18 mouse cellular contexts compared by ENCODE assay signal in the genomic region with DNA sequence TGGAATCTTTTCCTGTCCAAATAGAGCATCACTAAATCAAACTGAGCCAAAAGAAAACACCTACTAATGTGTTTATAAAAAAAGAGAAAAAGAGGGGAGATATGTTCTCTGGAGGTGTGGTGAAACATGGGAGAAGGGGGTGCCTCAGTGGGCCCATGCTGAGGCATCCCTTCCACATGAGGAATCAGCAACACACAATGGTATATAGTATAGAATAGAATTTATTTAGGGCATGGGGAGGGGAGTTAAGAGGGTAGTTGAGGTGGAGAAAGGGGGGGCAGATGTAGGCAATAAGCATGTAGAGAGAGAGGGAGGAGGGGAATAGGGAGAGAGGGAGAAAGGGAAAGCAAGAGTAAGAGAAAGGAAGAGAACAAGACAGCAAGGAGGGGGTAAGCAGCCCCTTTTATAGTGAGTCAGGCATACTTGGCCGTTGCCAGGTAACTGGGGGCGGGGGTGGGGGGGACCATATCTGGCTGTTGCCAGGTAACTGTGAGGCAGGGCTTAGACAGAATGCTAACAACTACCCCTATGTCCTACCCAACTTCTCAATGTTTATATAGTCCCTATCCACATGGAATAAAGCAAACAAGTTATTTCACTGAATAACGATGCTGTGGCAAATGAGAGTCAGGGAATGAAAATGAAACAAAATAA.
DNase-seq lines count a peak whose midpoint lies in the region; ATAC-seq lines count a peak whose summit lies in the region.
"Had no signal": no experiment of that assay in that cellular context is flagged by ENCODE, and none has a peak within 500 bp of the region (broad histone marks: within the 10 kb centered on the region; RNA-seq: fewer than 3 reads in every experiment).

No protein-coding gene starts in this region.

- ATAC-seq in hindbrain, embryonic 12.5 days (ENCODE audit: low FRiP score), result peak; percentile 84
- ATAC-seq in midbrain, embryonic 14.5 days (ENCODE audit: low FRiP score, low TSS enrichment), result peak; percentile 40

- WGBS in forebrain, embryonic 10.5 days, result 65% methylated on average over 3 of the region's 3 CpGs
- 47% methylated on average over 3 of the region's 3 CpGs for WGBS in hindbrain, embryonic 12.5 days
- 35% methylated on average over 3 of the region's 3 CpGs for WGBS in midbrain, embryonic 14.5 days

- H3K4me1 ChIP-seq in forebrain, embryonic 10.5 days, result peaks cover 10% of the 10 kb centered on the region
- no peaks in the 10 kb centered on the region for H3K4me1 ChIP-seq in hindbrain, embryonic 12.5 days
- no peaks in the 10 kb centered on the region for H3K4me1 ChIP-seq in midbrain, embryonic 14.5 days (ENCODE audit: control insufficient read depth, insufficient read depth, low read length)
- H3K4me1 ChIP-seq: kidney, embryonic 15.5 days had no signal

- H3K9me3 ChIP-seq in forebrain, embryonic 10.5 days, result no peaks in the 10 kb centered on the region
- no peaks in the 10 kb centered on the region for H3K9me3 ChIP-seq in hindbrain, embryonic 12.5 days (replicated peaks)
- H3K9me3 ChIP-seq in midbrain, embryonic 14.5 days (ENCODE audit: control insufficient read depth, low read length), result no peaks in the 10 kb centered on the region
- H3K9me3 ChIP-seq: kidney, embryonic 15.5 days had no signal

- no peak overlapping the region for H3K27ac ChIP-seq in forebrain, embryonic 10.5 days
- H3K27ac ChIP-seq in hindbrain, embryonic 12.5 days, result no peak overlapping the region
- no peak overlapping the region for H3K27ac ChIP-seq in midbrain, embryonic 14.5 days (replicated peaks; ENCODE audit: low read depth, low read length)
- H3K27ac ChIP-seq: kidney, embryonic 15.5 days had no signal

- no peak overlapping the region for H3K4me3 ChIP-seq in forebrain, embryonic 10.5 days
- no peak overlapping the region for H3K4me3 ChIP-seq in hindbrain, embryonic 12.5 days
- no peak overlapping the region for H3K4me3 ChIP-seq in midbrain, embryonic 14.5 days (replicated peaks; ENCODE audit: low read depth, low read length)
- H3K4me3 ChIP-seq: kidney, embryonic 15.5 days had no signal

- H3K27me3 ChIP-seq in forebrain, embryonic 10.5 days (ENCODE audit: poor library complexity, severe bottlenecking), result no peaks in the 10 kb centered on the region
- no peaks in the 10 kb centered on the region for H3K27me3 ChIP-seq in hindbrain, embryonic 12.5 days
- no peaks in the 10 kb centered on the region for H3K27me3 ChIP-seq in midbrain, embryonic 14.5 days (ENCODE audit: control insufficient read depth, insufficient read depth, low read length)
- H3K27me3 ChIP-seq: kidney, embryonic 15.5 days had no signal

- no peak overlapping the region for H3K9ac ChIP-seq in hindbrain, embryonic 12.5 days
- H3K9ac ChIP-seq in midbrain, embryonic 14.5 days (replicated peaks; ENCODE audit: low read length), result no peak overlapping the region
- H3K9ac ChIP-seq: kidney, embryonic 15.5 days had no signal

- H3K36me3 ChIP-seq in forebrain, embryonic 10.5 days (replicated peaks), result no peaks in the 10 kb centered on the region
- H3K36me3 ChIP-seq in hindbrain, embryonic 12.5 days, result no peaks in the 10 kb centered on the region
- H3K36me3 ChIP-seq in midbrain, embryonic 14.5 days (ENCODE audit: control insufficient read depth, insufficient read depth, low read length), result no peaks in the 10 kb centered on the region
- H3K36me3 ChIP-seq: G1E; kidney, embryonic 15.5 days had no signal

- peak; percentile 11 for DNase-seq in brain, adult 2 months (ENCODE audit: low read depth, low spot score)
- peak; percentile 14 for DNase-seq in forebrain, embryonic 10.5 days (ENCODE audit: extremely low spot score, low spot score)
- peak; percentile 25 for DNase-seq in midbrain, embryonic 14.5 days
- DNase-seq in lung, postnatal 14 days, result no peak
- DNase-seq in thymus, postnatal 10 days (ENCODE audit: low spot score in 2 of 2), result no peak
- DNase-seq in kidney, postnatal 4 days, result no peak
- no peak for DNase-seq in adrenal gland, adult 8-10 months
- DNase-seq: cerebellum, adult 8-10 months; gastrocnemius, postnatal 10 days; heart, postnatal 10 days; layer of hippocampus, postnatal 36 days; liver; lung, adult 2 months; lung, postnatal 4 days; right cerebral cortex, adult 18-20 months had no signal

- H3K4me2 ChIP-seq in hindbrain, embryonic 12.5 days (replicated peaks), result no peak overlapping the region
- H3K4me2 ChIP-seq in midbrain, embryonic 14.5 days (ENCODE audit: low read length), result no peak overlapping the region
- H3K4me2 ChIP-seq: kidney, embryonic 15.5 days had no signal

Comparison
In these comparisons a context has a peak if more than half of its experiments do, and no peak if none do; other contexts are left out.
1. DNase-seq: peak in brain, adult 2 months (single experiment), forebrain, embryonic 10.5 days (single experiment) and midbrain, embryonic 14.5 days (single experiment); none in lung, postnatal 14 days (single experiment), thymus, postnatal 10 days (0 of 2), kidney, postnatal 4 days (0 of 2) and adrenal gland, adult 8-10 months (single experiment).